Mouse (Mus musculus): ENCODE data around the gene Lcor.

Lcor gene

GRCm38 (mm10) chr19:41568791-41569190 lies 86.4 kb downstream of the Lcor start:
- no peak for DNase-seq (ENCODE audit: low spot score)

- DNase-seq (ENCODE audit: low spot score), result no peak
Observed at GRCm38 (mm10) chr19:41573700-41574099, 91.3 kb downstream of the Lcor start.

GRCm38 (mm10) chr19:41577576-41577975 lies 95.1 kb downstream of the Lcor start:
- no peak for DNase-seq (ENCODE audit: low spot score)

DNA sequence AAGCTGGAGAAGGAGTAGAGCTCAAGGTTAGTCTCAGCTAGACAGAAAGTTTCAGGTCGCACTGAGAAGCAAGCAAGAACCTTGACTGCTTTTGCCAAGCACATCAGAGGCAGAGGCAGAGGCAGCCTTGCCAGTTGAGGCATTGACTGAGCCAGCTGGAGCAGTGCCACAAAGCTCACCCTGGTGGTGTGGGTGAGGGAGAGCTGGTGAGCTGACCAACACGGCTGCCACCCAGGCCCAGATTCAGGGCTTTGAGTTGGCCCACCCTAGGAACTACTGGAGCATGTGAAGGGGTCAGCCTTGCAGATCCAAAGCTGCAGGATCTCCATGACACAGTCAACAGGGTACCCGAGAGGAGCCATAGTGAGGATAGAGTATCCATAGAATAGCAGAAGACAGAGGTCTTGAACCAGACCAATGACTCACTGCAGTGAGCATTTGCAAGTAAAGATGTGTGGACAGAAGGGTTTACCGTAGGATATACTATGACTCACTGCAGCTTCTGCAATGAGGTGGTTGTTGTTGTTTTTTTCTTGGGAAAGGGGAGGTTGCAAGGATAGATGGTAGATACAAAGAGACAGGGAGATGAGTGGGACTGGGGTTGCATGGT lies 97.0 kb downstream of the Lcor start:
- DNase-seq (ENCODE audit: low spot score), result no peak

DNA sequence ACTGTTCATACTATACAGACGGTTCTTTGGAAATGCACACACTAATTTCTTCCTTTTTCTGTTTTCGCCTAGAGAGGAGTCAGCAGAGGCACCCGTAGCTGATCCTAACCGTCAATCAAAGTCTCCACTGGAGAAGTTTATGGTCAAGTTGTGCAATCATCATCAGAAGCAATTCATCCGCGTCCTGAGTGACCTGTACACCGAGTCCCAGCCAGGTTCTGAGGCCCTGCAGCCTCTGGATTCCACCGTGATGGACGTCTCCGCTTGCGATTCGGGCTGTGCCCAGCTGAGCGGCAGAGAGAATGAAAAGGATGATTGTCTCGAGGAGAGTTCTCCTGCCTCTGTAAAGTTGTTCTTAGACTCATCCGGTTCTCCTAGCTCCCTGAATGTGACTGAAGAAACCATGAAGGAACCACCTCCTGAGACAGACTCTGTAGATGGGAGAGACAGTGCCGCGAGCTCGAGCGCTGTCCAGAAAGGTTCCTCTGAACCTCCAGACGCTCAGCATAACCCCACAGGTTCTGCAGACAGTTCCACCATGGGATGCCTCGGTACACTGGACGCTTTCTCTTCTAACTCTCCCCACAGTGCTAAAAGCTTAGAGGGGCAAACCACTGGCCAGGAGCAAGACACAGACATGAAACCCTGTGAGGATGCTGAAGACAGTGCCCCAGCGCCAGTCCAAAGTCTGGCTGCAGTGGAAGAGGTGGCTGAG lies 99.4 kb downstream of the Lcor start, which contains the start of gene Gm340:
Gene Gm340, plus strand, starts transcription at position 665 of the 715 bp plus-strand sequence.
- DNase-seq (ENCODE audit: low spot score), result no peak

GRCm38 (mm10) chr19:41582918-41583514 lies 100.6 kb downstream of the Lcor start:
- no peak for DNase-seq (ENCODE audit: low spot score)

- no peak for DNase-seq (ENCODE audit: low spot score)
Observed at GRCm38 (mm10) chr19:41586752-41587151, 104.3 kb downstream of the Lcor start.

DNA sequence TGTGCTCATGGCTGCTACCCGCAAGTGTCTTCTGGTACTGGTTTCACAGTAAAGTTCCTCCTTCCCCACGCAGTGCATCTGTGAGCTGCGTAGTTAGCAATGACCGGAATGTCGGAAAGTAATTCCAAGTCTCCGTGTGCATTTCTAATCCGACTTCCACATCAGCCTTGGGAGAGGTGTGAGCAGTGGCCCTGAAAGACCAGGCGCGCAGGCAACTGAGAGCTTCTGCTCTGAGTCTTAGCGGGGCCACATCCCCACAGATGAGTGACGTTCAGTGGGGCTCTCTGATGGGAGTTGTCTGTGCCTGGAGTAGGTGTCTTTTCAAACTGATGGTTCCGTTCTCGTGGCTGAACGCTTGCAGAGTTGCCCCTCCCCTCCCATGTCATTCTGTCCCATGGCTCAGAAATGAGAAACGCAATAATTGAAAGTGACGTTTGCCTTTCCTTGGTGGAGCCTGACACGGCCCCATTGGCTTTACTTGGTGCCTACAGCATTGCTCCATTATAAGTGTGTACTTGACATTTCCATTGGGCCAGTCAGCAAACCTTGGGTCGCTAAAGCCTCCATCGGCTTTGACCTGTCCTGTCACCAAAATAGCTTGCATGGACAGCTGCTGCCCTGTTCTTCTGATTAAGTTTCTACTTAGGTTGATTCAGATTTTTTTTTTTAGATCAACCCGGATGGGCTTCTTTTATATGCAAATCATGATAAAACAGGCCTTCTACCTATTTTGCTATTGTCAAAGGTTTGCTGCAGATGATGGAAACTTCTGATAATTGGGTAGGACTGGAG lies 105.2 kb downstream of the Lcor start:
- DNase-seq (ENCODE audit: low spot score), result no peak

- DNase-seq (ENCODE audit: low spot score), result no peak
Observed at GRCm38 (mm10) chr19:41589026-41589425, 106.6 kb downstream of the Lcor start.

- DNase-seq (ENCODE audit: low spot score), result no peak
Observed at GRCm38 (mm10) chr19:41589681-41590080, 107.2 kb downstream of the Lcor start.

DNA sequence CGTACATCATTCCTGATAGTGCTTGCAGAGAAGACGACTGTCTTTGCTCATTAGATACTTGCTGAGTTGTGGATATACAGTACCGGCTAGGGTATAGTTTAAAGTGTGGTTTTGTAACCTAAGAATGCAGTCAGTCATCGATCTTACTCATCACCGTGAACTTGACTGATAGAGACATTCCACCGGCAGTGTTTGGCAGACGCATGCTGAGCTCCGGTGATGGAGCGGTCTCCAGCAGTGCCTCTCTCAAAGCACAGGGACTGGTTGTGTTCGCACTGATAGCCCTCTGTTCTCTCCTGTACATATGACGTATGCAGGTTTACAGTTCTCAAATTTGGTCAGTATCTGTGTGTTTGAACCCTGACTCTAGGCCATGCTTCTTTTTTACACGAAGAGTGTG lies 109.4 kb downstream of the Lcor start:
- DNase-seq (ENCODE audit: low spot score), result no peak

DNA sequence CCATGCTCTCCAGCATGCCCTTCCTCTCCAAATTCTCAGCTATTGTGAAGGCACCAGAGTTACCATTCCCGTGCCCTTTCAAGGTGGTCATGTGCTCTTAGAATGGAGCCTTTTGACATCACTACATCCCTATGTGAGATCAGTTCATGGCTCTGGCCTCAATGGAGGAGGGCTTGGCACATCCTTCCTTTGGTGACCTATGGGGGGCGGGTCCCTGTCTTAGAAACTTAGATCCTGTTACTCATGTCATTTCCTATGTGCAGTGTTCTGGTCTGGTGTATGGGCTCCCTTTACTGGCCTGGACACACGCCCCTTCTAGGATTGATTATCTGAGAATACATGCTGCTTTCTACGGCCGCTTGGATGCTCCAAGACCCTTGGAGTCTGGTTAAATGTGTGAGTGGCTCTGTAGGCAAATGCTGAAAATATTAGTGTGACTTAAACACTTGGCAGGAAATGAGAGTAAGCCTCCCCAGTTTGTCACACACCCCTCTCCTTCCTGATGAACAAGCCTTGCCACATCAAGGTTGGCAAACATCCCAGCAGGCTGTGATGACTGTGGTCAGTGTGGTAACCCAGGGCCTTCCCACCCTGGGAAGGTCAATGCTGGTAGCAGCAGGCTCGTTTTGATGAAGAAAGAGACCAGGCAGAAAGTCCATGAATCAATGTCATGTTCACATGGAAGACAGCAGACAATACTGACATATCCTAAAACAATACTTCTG lies 114.9 kb downstream of the Lcor start:
- no peak for DNase-seq (ENCODE audit: low spot score)

DNA sequence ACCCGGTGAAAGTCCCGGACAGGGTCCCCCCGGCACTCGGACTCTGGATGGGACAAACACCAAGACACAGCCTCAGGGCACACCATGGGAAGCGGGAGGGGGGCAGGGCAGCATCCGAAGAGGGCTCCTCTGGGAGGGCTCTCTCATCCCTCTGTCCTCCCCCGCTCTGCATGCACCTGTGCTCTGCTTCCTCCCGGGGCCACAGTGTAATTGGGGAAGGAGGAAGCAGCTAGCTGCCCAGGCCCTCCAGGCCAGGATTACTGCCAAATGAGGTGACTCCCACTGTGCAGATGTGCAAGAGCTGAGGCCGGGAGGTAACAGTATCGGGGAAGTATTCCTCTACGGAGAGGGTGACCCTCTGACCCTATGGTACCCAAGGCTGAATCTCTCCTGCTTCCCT lies 118.2 kb downstream of the Lcor start:
- DNase-seq (ENCODE audit: low spot score), result no peak

DNA sequence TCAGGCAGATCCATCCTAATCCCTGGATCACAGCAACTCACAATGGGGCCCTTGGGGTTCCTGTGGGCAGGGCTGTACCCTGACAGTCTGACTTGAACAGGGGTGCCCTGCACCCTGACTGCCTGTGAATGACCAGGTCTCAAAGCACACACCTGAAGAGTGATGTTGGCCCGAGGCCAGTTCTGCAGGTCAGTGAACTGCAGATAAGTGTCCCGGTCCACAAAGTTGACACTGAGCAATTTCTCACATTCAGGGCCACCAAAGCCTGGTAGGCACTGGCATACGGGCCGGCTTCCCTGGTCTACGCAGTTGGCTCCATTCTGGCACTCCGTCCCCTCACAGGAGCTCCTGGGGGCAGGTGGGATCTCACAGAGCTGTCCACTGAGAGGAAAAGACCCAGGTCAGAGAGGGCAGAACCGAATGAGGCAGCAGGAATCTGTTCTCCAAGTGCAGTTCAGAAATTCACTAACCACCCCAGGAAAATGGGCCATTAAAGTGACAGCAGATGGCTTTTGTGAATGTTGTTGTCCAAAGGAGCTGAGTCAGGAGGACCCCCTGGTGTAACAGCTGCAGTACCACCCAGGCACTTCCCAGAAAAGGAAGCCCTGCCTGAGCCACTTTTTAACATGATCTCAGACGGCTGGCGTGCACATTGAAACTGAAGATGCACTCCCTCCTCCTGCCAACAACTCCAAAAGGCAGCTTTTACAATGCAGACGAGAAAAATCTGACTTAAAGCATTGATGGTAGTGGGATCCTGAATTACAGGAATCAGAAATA lies 124.0 kb downstream of the Lcor start:
- DNase-seq (ENCODE audit: low spot score), result no peak

DNA sequence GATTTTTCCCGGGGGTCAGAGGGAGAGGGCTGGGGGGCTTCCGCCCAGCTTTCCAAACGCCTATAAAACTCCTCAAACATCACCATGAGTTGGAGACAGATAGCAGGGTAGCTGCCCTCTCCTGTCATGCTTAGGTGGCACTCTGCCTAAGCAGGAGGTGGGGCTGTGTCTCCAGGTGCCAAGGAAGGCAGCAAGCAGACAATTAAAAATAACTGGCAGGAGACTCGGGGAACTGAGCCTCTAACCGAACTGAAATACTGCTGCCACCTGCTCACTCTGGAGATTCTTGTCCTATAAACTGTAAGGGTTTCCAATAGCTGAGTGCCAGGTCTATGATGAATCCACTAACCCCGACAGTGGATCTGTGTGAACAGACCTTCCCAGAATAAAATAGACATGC lies 129.2 kb downstream of the Lcor start:
- DNase-seq (ENCODE audit: low spot score), result no peak
